Mouse (Mus musculus) kidney, postnatal 0 days (tissue): ENCODE measurements around the gene Arnt2. TPM values are rescaled to one million over a fixed set of nuclear protein-coding genes. Genes with fewer than 3 reads are reported as not detected.

Experiments used
- ATAC-seq: fragments of 200-750 bp; cut with Nextera tagmentation; replicated peaks from 2 replicates; pipeline ENCODE4 v1.8.0; 2017; ENCODE audit warnings: low read depth, moderate number of reproducible peaks, moderate TSS enrichment, moderate library complexity; ENCODE audit not compliant: low FRiP score
- DNase-seq: peaks from one replicate; pipeline ENCODE4 v3.0.0-alpha.2; 2016; ENCODE audit warnings: low spot score
- H3K27ac ChIP-seq: fragments of 300-500 bp; sonication (generic); 2 replicates; pipeline ENCODE4 v1.5.1; 2014; ENCODE audit warnings: mild to moderate bottlenecking
- H3K27me3 ChIP-seq: fragments of 300-500 bp; sonication (generic); 2 replicates; pipeline ENCODE4 v1.6.1; 2014; ENCODE audit warnings: low read length, mixed read lengths; ENCODE audit not compliant: insufficient read depth
- H3K36me3 ChIP-seq: fragments of 300-500 bp; sonication (generic); 2 replicates; pipeline ENCODE4 v1.6.1; 2014; ENCODE audit warnings: low read length, mixed read lengths; ENCODE audit not compliant: insufficient read depth
- H3K4me1 ChIP-seq: fragments of 300-500 bp; sonication (generic); replicated peaks from 2 replicates; pipeline ENCODE4 v1.6.1; 2014; ENCODE audit warnings: antibody characterized with exemption, low read length, mixed read lengths; ENCODE audit not compliant: insufficient read depth
- H3K4me2 ChIP-seq: fragments of 300-500 bp; sonication (generic); 2 replicates; pipeline ENCODE4 v1.6.1; 2014; ENCODE audit warnings: mild to moderate bottlenecking, low read length, moderate library complexity, mixed read lengths
- H3K4me3 ChIP-seq: fragments of 300-500 bp; sonication (generic); replicated peaks from 2 replicates; pipeline ENCODE4 v1.5.1; 2014; ENCODE audit warnings: low read depth, low read length
- H3K9ac ChIP-seq: fragments of 300-500 bp; sonication (generic); 2 replicates; pipeline ENCODE4 v1.6.1; 2014; ENCODE audit warnings: low read depth, low read length
- H3K9me3 ChIP-seq: fragments of 300-500 bp; sonication (generic); replicated peaks from 2 replicates; pipeline ENCODE4 v1.6.1; 2016; ENCODE audit warnings: low read length, inconsistent platforms, mixed read lengths
- CTCF ChIP-seq: IDR thresholded peaks from 2 replicates; pipeline ENCODE4 v1.5.1; 2016; ENCODE audit warnings: antibody characterized with exemption, low read depth, mild to moderate bottlenecking, moderate library complexity
- WGBS: fragments of 180-500 bp; shearing (Covaris S2); extraction: QIAGEN DNeasy Blood & Tissue Kit; methylation state at CpG from one replicate; pipeline ENCODE4 v1.1.7; 2014; 5-methylcytosine and 5-hydroxymethylcytosine counted together
- polyA plus RNA-seq: library from polyadenylated mRNA; unstranded; fragments of >200 nt; fragmentation: Nextera tagmentation; extraction: Ambion mirVana; gene quantifications from 2 replicates; pipeline ENCODE4 v1.2.1, GENCODE M21; 2015

Gene Arnt2
- polyA plus RNA-seq, 1 experiment from 2014 or later: 8.4 TPM

GRCm38 (mm10) chr7:84386472-84386871 lies 23.5 kb downstream of the Arnt2 start:
- no peak overlapping the region for H3K27ac ChIP-seq
- 77% methylated on average over 1 of the region's 1 CpGs for WGBS
- no peak for DNase-seq
- H3K4me1 ChIP-seq: no peaks in the 10 kb centered on the region
- no peaks in the 10 kb centered on the region for H3K27me3 ChIP-seq
- H3K9ac ChIP-seq: no peak overlapping the region
- no peak overlapping the region for H3K4me2 ChIP-seq
- no peaks in the 10 kb centered on the region for H3K9me3 ChIP-seq
- no peak overlapping the region for H3K4me3 ChIP-seq
- no peaks in the 10 kb centered on the region for H3K36me3 ChIP-seq
- TF ChIP-seq CTCF: no peak
- no peak for ATAC-seq

DNA sequence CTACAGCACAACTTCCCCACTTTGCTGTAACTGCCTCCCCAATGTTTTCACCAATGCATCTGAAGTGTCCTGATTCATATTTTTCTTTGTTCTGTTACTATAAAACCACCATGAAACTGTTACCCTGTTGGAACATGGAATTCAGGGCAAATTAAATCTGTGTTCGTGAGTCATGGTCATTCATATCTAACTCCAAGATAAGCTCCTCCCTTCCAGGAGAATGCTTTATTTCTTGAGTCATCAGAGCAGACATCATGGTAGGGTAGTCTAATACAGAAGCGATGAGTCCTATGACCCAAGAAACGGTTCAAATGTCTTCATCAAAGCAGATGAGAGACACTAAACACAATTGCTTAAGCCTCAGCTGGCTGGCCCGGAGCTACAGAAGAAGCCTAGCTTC lies 25.2 kb downstream of the Arnt2 start:
- DNase-seq (no peak), ATAC-seq (no peak)
- 92% methylated on average over 4 of the region's 4 CpGs for WGBS

GRCm38 (mm10) chr7:84384086-84384485 lies 25.9 kb downstream of the Arnt2 start:
- no peak overlapping the region for H3K4me2 ChIP-seq
- DNase-seq (no peak), ATAC-seq (no peak)
- TF ChIP-seq CTCF: no peak
- 88% methylated on average over 7 of the region's 7 CpGs for WGBS
- no peaks in the 10 kb centered on the region for H3K4me1 ChIP-seq
- H3K27me3 ChIP-seq: no peaks in the 10 kb centered on the region
- no peak overlapping the region for H3K4me3 ChIP-seq
- no peaks in the 10 kb centered on the region for H3K9me3 ChIP-seq
- no peak overlapping the region for H3K27ac ChIP-seq
- H3K9ac ChIP-seq: no peak overlapping the region
- no peaks in the 10 kb centered on the region for H3K36me3 ChIP-seq

More for the DNA sequence above, 25.2 kb downstream of the Arnt2 start:
- no peak overlapping the region for H3K9ac ChIP-seq
- H3K27ac ChIP-seq: no peak overlapping the region
- no peak for TF ChIP-seq CTCF
- no peaks in the 10 kb centered on the region for H3K4me1 ChIP-seq
- no peak overlapping the region for H3K4me2 ChIP-seq
- H3K27me3 ChIP-seq: no peaks in the 10 kb centered on the region
- H3K36me3 ChIP-seq: no peaks in the 10 kb centered on the region
- H3K4me3 ChIP-seq: no peak overlapping the region
- no peaks in the 10 kb centered on the region for H3K9me3 ChIP-seq

DNA sequence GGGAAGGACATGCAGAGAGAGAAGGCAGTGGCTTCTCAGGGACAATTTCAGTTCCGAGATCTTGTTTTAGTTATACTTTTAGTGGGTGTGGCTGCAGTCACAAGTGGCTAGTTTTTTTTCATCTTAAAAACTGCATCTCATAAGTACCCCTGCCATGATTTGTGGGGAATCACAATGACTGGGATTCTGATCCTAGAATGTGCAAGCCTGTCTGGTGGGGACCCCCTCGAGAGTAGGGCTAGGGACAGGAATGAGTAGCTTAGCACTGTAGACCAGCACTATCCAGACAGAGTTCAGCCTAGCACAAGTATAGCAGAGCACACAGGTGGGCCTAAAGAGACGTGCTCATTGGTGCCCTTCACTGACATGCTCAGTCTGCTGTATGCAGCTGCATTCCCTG lies 27.6 kb downstream of the Arnt2 start:
- no peak overlapping the region for H3K27ac ChIP-seq
- 79% methylated on average over 3 of the region's 3 CpGs for WGBS
- no peaks in the 10 kb centered on the region for H3K9me3 ChIP-seq
- no peak for TF ChIP-seq CTCF
- DNase-seq (no peak), ATAC-seq (no peak)
- H3K9ac ChIP-seq: no peak overlapping the region
- no peak overlapping the region for H3K4me3 ChIP-seq
- no peaks in the 10 kb centered on the region for H3K27me3 ChIP-seq
- H3K4me2 ChIP-seq: no peak overlapping the region
- H3K4me1 ChIP-seq: no peaks in the 10 kb centered on the region
- no peaks in the 10 kb centered on the region for H3K36me3 ChIP-seq

DNA sequence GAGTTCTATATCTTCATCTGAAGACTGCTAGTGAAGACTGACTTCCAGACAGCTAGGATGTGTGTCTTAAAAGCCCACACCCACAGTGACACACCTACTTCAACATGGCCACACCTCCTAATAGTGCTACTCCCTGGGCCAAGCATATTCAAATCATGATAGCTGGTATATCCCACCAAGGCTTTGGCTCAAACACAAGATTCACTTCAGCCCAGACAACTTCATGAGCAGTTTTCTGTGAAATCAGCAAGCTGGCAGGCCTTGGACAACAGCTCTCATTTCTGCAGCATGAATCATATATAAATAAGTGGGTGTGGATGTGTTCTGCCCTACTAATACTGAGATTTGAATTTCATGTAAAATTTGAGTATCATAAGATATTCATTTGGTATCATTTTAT lies 29.2 kb downstream of the Arnt2 start:
- ATAC-seq (no peak), DNase-seq (no peak)
- no peak for TF ChIP-seq CTCF
- Histone ChIP-seq H3K4me3 (no peak overlapping the region), H3K9me3 (no peaks in the 10 kb centered on the region), H3K36me3 (no peaks in the 10 kb centered on the region), H3K4me2 (no peak overlapping the region), H3K4me1 (no peaks in the 10 kb centered on the region), H3K9ac (no peak overlapping the region), H3K27me3 (no peaks in the 10 kb centered on the region), H3K27ac (no peak overlapping the region)

DNA sequence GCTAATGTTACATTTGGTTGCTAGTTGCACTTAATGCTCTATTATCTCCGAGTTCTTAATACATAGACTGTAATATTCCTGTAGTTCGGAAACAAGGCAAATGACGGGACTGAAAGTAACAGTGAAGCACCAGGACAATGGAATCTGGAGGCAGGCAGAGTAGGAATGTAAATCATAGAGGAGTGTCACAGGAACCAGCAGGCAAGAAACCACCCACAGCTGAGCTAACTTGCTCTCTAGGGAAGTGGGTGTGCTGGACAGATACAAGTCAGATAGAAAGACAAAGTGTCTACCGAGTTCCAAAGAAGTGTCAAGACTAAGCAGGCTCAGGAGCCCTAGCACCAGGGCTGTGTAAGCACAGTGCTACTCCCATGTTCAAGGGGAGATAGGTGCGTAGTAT lies 32.6 kb downstream of the Arnt2 start:
- no peaks in the 10 kb centered on the region for H3K36me3 ChIP-seq
- H3K27me3 ChIP-seq: no peaks in the 10 kb centered on the region
- ATAC-seq (no peak), DNase-seq (peak; percentile 61)
- no peak overlapping the region for H3K4me3 ChIP-seq
- H3K27ac ChIP-seq: no peak overlapping the region
- no peak overlapping the region for H3K4me2 ChIP-seq
- H3K9me3 ChIP-seq: no peaks in the 10 kb centered on the region
- 38% methylated on average over 5 of the region's 5 CpGs for WGBS
- no peaks in the 10 kb centered on the region for H3K4me1 ChIP-seq
- no peak for TF ChIP-seq CTCF
- H3K9ac ChIP-seq: no peak overlapping the region

- no peak overlapping the region for H3K4me2 ChIP-seq
- no peak overlapping the region for H3K4me3 ChIP-seq
- no peak overlapping the region for H3K9ac ChIP-seq
- H3K27ac ChIP-seq: no peak overlapping the region
- TF ChIP-seq CTCF: no peak
- H3K36me3 ChIP-seq: no peaks in the 10 kb centered on the region
- no peaks in the 10 kb centered on the region for H3K27me3 ChIP-seq
- ATAC-seq (no peak), DNase-seq (no peak)
- no peaks in the 10 kb centered on the region; the same call in 1 of the 2 replicates for H3K4me1 ChIP-seq
- WGBS: 80% methylated on average over 4 of the region's 4 CpGs
- no peaks in the 10 kb centered on the region for H3K9me3 ChIP-seq
Measured at GRCm38 (mm10) chr7:84373691-84374090, 36.3 kb downstream of the Arnt2 start.
